Mouse (Mus musculus) spleen, adult 2 months (tissue): ENCODE measurements at regions not wholly inside any gene's neighbourhood (a gene's known extent, or its start where the extent isn't known, plus 50 kb on each side); places are given as distances from the start of the nearest gene placed in this dataset.

Experiments
- CTCF ChIP-seq: fragments of 200-500 bp; IDR thresholded peaks from 2 replicates; pipeline ENCODE4 v1.5.1; 2011; ENCODE audit warnings: mild to moderate bottlenecking, inconsistent platforms; ENCODE audit not compliant: insufficient read depth, insufficient read length, insufficient replicate concordance; ENCODE audit errors: extremely low read depth
- POLR2A ChIP-seq: fragments of 200-500 bp; IDR thresholded peaks from 2 replicates; pipeline ENCODE4 v1.6.1; 2011; ENCODE audit warnings: low read depth, low read length, inconsistent platforms

- TF ChIP-seq CTCF (no peak), POLR2A (no peak)
Observed at GRCm38 (mm10) chr13:32517514-32517913, 179.0 kb upstream of the Gmds start.
